Mouse (Mus musculus): ENCODE results near the gene Scrn1. TPM values are rescaled to one million over a fixed set of nuclear protein-coding genes. Genes with fewer than 3 reads are reported as not detected.

Scrn1 gene
- polyA plus RNA-seq, 1 experiment from 2014 or later, result 0.35 TPM

GRCm38 (mm10) chr6:54591778-54592177, 25.5 kb upstream of the Scrn1 start:
- no peak for ATAC-seq
- no peaks in the 10 kb centered on the region for H3K27me3 ChIP-seq (ENCODE audit: insufficient read depth, low read length)
- 55% methylated on average over 6 of the region's 6 CpGs for WGBS (ENCODE audit: insufficient replicate concordance)
- H3K4me2 ChIP-seq (ENCODE audit: low read depth, low read length), result 0 out of 2 replicates have a peak overlapping the region, but pooled peaks have one; percentile 1
- H3K9ac ChIP-seq (replicated peaks), result no peak overlapping the region
- H3K27ac ChIP-seq (ENCODE audit: low read depth), result no peak overlapping the region
- H3K4me1 ChIP-seq (ENCODE audit: insufficient read depth), result peaks cover 19% of the 10 kb centered on the region
- no peaks in the 10 kb centered on the region for H3K36me3 ChIP-seq (replicated peaks; ENCODE audit: insufficient read depth, low read length)
- no peak for DNase-seq
- no peaks in the 10 kb centered on the region for H3K9me3 ChIP-seq (ENCODE audit: low read length)
- no peak overlapping the region for H3K4me3 ChIP-seq (ENCODE audit: low read depth, low read length)
- TF ChIP-seq CTCF (IDR thresholded peaks at IDR 0.05; ENCODE audit: low read depth), result no peak
- TF ChIP-seq EP300 (IDR thresholded peaks at IDR 0.05; ENCODE audit: low read depth), result 0 out of 2 replicates have a peak, but pooled peaks have one; percentile 12

GRCm38 (mm10) chr6:54590691-54591090, 24.4 kb upstream of the Scrn1 start:
- no peak overlapping the region for H3K4me3 ChIP-seq (ENCODE audit: low read depth, low read length)
- H3K27me3 ChIP-seq (ENCODE audit: insufficient read depth, low read length), result no peaks in the 10 kb centered on the region
- H3K9me3 ChIP-seq (ENCODE audit: low read length), result no peaks in the 10 kb centered on the region
- no peak overlapping the region for H3K9ac ChIP-seq (replicated peaks)
- no peak overlapping the region for H3K27ac ChIP-seq (ENCODE audit: low read depth)
- H3K4me2 ChIP-seq (ENCODE audit: low read depth, low read length), result no peak overlapping the region
- no peak for DNase-seq
- H3K4me1 ChIP-seq (ENCODE audit: insufficient read depth), result peaks cover 17% of the 10 kb centered on the region
- H3K36me3 ChIP-seq (replicated peaks; ENCODE audit: insufficient read depth, low read length), result no peaks in the 10 kb centered on the region
- TF ChIP-seq EP300 (IDR thresholded peaks at IDR 0.05; ENCODE audit: low read depth) (no peak), CTCF (IDR thresholded peaks at IDR 0.05; ENCODE audit: low read depth) (no peak)
- 81% methylated on average over 2 of the region's 2 CpGs for WGBS (ENCODE audit: insufficient replicate concordance)
- no peak for ATAC-seq

- H3K4me2 ChIP-seq (ENCODE audit: low read depth, low read length), result no peak overlapping the region
- no peak overlapping the region for H3K9ac ChIP-seq (replicated peaks)
- H3K27me3 ChIP-seq (ENCODE audit: insufficient read depth, low read length), result no peaks in the 10 kb centered on the region
- H3K4me1 ChIP-seq (ENCODE audit: insufficient read depth), result peaks cover 8% of the 10 kb centered on the region
- H3K36me3 ChIP-seq (replicated peaks; ENCODE audit: insufficient read depth, low read length), result no peaks in the 10 kb centered on the region
- no peak for TF ChIP-seq EP300 (IDR thresholded peaks at IDR 0.05; ENCODE audit: low read depth)
- TF ChIP-seq CTCF (IDR thresholded peaks at IDR 0.05; ENCODE audit: low read depth), result no peak
- DNase-seq (no peak), ATAC-seq (no peak)
- no peak overlapping the region for H3K27ac ChIP-seq (ENCODE audit: low read depth)
- no peak overlapping the region for H3K4me3 ChIP-seq (ENCODE audit: low read depth, low read length)
- 63% methylated on average over 1 of the region's 1 CpGs for WGBS (ENCODE audit: insufficient replicate concordance)
- H3K9me3 ChIP-seq (ENCODE audit: low read length), result no peaks in the 10 kb centered on the region
Observed at GRCm38 (mm10) chr6:54588212-54588611, 21.9 kb upstream of the Scrn1 start.

- no peaks in the 10 kb centered on the region; the same call in 1 of the 2 replicates for H3K36me3 ChIP-seq (replicated peaks; ENCODE audit: insufficient read depth, low read length)
- no peak overlapping the region for H3K9ac ChIP-seq (replicated peaks)
- H3K4me3 ChIP-seq (ENCODE audit: low read depth, low read length), result no peak overlapping the region
- H3K4me2 ChIP-seq (ENCODE audit: low read depth, low read length), result no peak overlapping the region
- no peak for DNase-seq
- ATAC-seq, result no peak
- no peak for TF ChIP-seq CTCF (IDR thresholded peaks at IDR 0.05; ENCODE audit: low read depth)
- TF ChIP-seq EP300 (IDR thresholded peaks at IDR 0.05; ENCODE audit: low read depth), result no peak
- H3K4me1 ChIP-seq (ENCODE audit: insufficient read depth), result peaks cover 6% of the 10 kb centered on the region
- no peak overlapping the region for H3K27ac ChIP-seq (ENCODE audit: low read depth)
- H3K9me3 ChIP-seq (ENCODE audit: low read length), result no peaks in the 10 kb centered on the region
- H3K27me3 ChIP-seq (ENCODE audit: insufficient read depth, low read length), result no peaks in the 10 kb centered on the region
- 52% methylated on average over 4 of the region's 4 CpGs for WGBS (ENCODE audit: insufficient replicate concordance)
Observed at GRCm38 (mm10) chr6:54587683-54588082, 21.4 kb upstream of the Scrn1 start.

- H3K27me3 ChIP-seq (ENCODE audit: insufficient read depth, low read length), result no peaks in the 10 kb centered on the region
- no peaks in the 10 kb centered on the region for H3K9me3 ChIP-seq (ENCODE audit: low read length)
- ATAC-seq (no peak), DNase-seq (no peak)
- H3K4me1 ChIP-seq (ENCODE audit: insufficient read depth), result peaks cover 2% of the 10 kb centered on the region; the same call in 1 of the 2 replicates
- no peaks in the 10 kb centered on the region; the same call in 1 of the 2 replicates for H3K36me3 ChIP-seq (replicated peaks; ENCODE audit: insufficient read depth, low read length)
- no peak overlapping the region for H3K9ac ChIP-seq (replicated peaks)
- no peak overlapping the region for H3K4me3 ChIP-seq (ENCODE audit: low read depth, low read length)
- no peak overlapping the region for H3K4me2 ChIP-seq (ENCODE audit: low read depth, low read length)
- TF ChIP-seq EP300 (IDR thresholded peaks at IDR 0.05; ENCODE audit: low read depth), result no peak
- no peak for TF ChIP-seq CTCF (IDR thresholded peaks at IDR 0.05; ENCODE audit: low read depth)
- H3K27ac ChIP-seq (ENCODE audit: low read depth), result no peak overlapping the region
- WGBS (ENCODE audit: insufficient replicate concordance), result 79% methylated on average over 8 of the region's 8 CpGs
Observed at GRCm38 (mm10) chr6:54586911-54587310, 20.6 kb upstream of the Scrn1 start.

GRCm38 (mm10) chr6:54586175-54586574, 19.9 kb upstream of the Scrn1 start:
- no peaks in the 10 kb centered on the region; the same call in 1 of the 2 replicates for H3K36me3 ChIP-seq (replicated peaks; ENCODE audit: insufficient read depth, low read length)
- no peaks in the 10 kb centered on the region for H3K4me1 ChIP-seq (ENCODE audit: insufficient read depth)
- H3K27ac ChIP-seq (ENCODE audit: low read depth), result no peak overlapping the region
- no peak for ATAC-seq
- 21% methylated on average over 2 of the region's 2 CpGs for WGBS (ENCODE audit: insufficient replicate concordance)
- no peak overlapping the region for H3K9ac ChIP-seq (replicated peaks)
- H3K9me3 ChIP-seq (ENCODE audit: low read length), result no peaks in the 10 kb centered on the region
- no peak overlapping the region for H3K4me2 ChIP-seq (ENCODE audit: low read depth, low read length)
- no peak for TF ChIP-seq EP300 (IDR thresholded peaks at IDR 0.05; ENCODE audit: low read depth)
- TF ChIP-seq CTCF (IDR thresholded peaks at IDR 0.05; ENCODE audit: low read depth), result peak; percentile 85
- H3K27me3 ChIP-seq (ENCODE audit: insufficient read depth, low read length), result no peaks in the 10 kb centered on the region
- DNase-seq, result peak; percentile 38
- H3K4me3 ChIP-seq (ENCODE audit: low read depth, low read length), result no peak overlapping the region

Data from liver, postnatal 0 days (tissue).